Mouse (Mus musculus): ENCODE measurements around the gene Chuk. TPM values are rescaled to one million over a fixed set of nuclear protein-coding genes. Genes with fewer than 3 reads are reported as not detected.
A peak's percentile ranks its signal among the peaks of the same experiment; 100 is the strongest.
"Not testable (repeated sequence)": the region's sequence is repeated elsewhere in the genome, so short reads cannot be mapped to it uniquely, and the experiment has no call there.

Gene Chuk
- polyA plus RNA-seq, 1 experiment from 2014 or later = 28.2 TPM

DNA sequence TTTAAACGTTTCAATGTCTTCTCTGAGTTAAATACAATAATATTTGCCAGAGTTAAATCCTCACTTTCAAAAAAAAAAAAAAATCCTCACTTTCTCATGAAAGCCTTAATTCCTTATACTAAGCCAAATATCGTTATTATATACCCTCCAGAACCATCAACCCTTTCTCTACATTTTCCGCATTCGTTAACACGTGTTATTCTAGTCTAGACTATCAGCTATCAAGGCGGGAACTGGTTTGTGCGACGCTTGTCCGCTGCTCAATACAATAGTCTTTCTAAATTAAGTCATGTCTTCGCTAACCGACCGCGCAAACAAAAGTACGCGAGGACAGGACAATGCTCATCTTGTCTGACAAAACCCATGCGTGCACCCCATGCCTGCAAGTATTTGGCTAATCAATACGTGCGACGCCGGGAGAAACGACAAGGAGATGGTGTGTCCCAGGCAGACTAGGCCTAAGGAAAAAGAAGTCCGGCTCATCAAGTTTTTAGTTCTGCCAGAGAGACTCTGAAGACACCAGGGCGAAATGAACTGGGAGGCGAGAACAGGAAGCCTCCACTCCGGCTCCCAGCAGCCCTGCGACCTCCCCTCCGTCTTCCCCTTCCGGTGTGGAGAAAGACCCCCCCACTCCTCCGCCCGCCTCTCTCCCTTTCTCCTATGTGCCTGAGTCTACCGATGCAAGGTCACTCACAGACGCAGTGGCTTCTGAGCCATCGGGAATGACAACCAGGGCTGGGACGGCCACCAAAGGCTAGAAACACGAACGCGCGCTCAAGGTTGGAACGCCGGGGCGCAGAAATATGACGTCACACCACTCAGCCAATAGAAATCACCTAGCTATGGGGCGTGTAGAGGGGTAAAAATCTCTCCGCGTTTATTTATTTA, 28.0 kb upstream of the Chuk start, which contains the start of gene Cwf19l1:
Gene Cwf19l1 (minus strand): TSS at position 805 of the 888 bp plus-strand sequence.
- WGBS = under 1% methylated on average over 45 of the region's 45 CpGs
- H3K27ac ChIP-seq (replicated peaks) = peak within 1 kb of the TSS; percentile 98
- ATAC-seq (ENCODE audit: extremely low read depth, insufficient number of reproducible peaks, low FRiP score, low TSS enrichment) = peak; percentile 73
- no peaks in the 10 kb centered on the region for H3K9me3 ChIP-seq
- no peaks in the 10 kb centered on the region for H3K27me3 ChIP-seq (replicated peaks)
- H3K4me3 ChIP-seq = peak within 1 kb of the TSS; percentile 79
- peak within 1 kb of the TSS; percentile 89 for H3K4me2 ChIP-seq
- peak within 1 kb of the TSS; percentile 89 for H3K9ac ChIP-seq
- peaks cover 11% of the 10 kb centered on the region for H3K4me1 ChIP-seq
- peaks cover 48% of the 10 kb centered on the region for H3K36me3 ChIP-seq

DNA sequence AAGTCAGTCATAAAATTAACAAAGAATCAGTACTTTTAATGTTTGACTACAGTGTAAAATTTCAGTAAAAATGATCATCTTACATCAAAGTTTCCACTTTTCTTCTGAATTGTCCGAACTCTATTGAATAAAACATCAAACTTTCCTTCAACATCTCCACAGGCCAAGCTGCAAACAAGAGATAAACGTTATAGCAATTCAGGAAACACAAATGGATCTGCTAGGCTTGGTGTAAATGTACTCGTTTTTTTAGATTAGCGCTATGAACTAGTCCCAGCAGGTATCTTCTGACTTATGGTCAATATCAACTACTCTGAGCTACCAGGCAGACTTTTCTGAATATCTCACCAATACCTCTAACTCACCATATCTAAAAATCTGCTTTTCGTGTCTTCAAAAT, 25.6 kb upstream of the Chuk start:
- no peak overlapping the region for H3K4me3 ChIP-seq
- 84% methylated on average over 5 of the region's 5 CpGs for WGBS
- no peak overlapping the region for H3K4me2 ChIP-seq
- no peak overlapping the region for H3K9ac ChIP-seq
- H3K27ac ChIP-seq (replicated peaks) = no peak overlapping the region
- H3K36me3 ChIP-seq = peaks cover 47% of the 10 kb centered on the region
- peaks cover 11% of the 10 kb centered on the region for H3K4me1 ChIP-seq
- no peaks in the 10 kb centered on the region for H3K27me3 ChIP-seq (replicated peaks)
- ATAC-seq (ENCODE audit: extremely low read depth, insufficient number of reproducible peaks, low FRiP score, low TSS enrichment) = no peak
- no peaks in the 10 kb centered on the region for H3K9me3 ChIP-seq

DNA sequence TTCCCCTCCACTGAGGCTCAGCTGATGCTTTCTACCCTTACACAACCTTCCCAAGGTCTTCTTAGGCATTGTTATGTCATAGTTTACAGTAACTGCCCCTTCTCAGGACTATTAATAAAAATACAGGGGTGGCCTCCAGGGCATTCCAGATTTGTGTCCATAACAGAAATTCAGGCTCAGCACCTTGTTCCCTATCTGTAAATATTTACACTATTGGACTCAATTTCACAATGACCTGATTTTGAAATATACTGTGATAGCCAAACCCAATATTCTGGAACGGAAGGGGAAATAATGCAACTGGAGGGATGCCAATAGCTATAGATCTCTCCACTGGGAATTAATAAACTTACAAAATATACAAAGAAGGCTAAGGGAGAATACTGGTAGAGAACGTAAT, 21.3 kb upstream of the Chuk start:
- Histone ChIP-seq H3K4me1 (no peaks in the 10 kb centered on the region), H3K4me2 (no peak overlapping the region), H3K4me3 (no peak overlapping the region), H3K27me3 (replicated peaks) (no peaks in the 10 kb centered on the region), H3K36me3 (peaks cover 86% of the 10 kb centered on the region), H3K9ac (no peak overlapping the region), H3K9me3 (no peaks in the 10 kb centered on the region), H3K27ac (replicated peaks) (no peak overlapping the region)
- WGBS = 92% methylated on average over 2 of the region's 2 CpGs
- no peak for ATAC-seq (ENCODE audit: extremely low read depth, insufficient number of reproducible peaks, low FRiP score, low TSS enrichment)

DNA sequence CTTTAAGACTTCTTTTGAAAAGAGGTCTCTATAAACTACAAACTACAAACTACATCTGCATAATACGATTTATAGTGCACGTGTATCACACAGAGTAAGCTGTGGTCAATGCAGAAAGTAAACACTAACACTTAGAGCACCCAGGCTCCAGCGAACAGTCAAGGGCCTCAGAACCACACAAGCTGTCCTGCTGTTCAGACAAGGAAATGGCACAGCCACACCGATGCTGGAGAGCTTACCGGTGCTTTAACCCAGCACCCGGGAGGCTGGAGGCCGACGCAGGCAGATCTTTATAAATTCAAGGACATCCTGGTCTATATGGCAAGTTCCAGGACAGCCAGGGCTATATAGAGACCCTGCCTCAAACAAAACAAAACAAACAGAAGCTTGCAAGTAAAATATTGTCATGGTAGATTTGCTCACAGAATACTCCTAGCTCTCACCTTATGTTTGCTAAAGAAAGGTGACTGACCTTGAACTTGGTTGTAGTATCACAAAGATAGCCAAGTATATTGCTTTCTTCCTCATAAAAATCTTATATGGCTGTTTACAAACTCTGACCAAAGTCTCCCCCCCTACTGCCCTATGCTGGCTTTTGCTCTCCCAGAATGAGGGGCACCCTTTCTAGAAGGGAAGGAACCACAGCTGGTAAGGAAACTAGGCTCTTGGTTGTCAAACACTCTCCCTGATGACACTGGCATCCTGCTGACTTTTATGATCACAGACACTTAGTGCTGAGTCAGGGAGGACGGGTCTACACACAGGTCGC, 20.6 kb upstream of the Chuk start:
- no peak overlapping the region for H3K4me2 ChIP-seq
- no peaks in the 10 kb centered on the region for H3K9me3 ChIP-seq
- no peak overlapping the region for H3K4me3 ChIP-seq
- H3K36me3 ChIP-seq = peaks cover 92% of the 10 kb centered on the region
- ATAC-seq (ENCODE audit: extremely low read depth, insufficient number of reproducible peaks, low FRiP score, low TSS enrichment) = no peak
- 88% methylated on average over 10 of the region's 10 CpGs for WGBS
- no peak overlapping the region for H3K27ac ChIP-seq (replicated peaks)
- H3K27me3 ChIP-seq (replicated peaks) = no peaks in the 10 kb centered on the region
- no peaks in the 10 kb centered on the region for H3K4me1 ChIP-seq
- H3K9ac ChIP-seq = no peak overlapping the region

DNA sequence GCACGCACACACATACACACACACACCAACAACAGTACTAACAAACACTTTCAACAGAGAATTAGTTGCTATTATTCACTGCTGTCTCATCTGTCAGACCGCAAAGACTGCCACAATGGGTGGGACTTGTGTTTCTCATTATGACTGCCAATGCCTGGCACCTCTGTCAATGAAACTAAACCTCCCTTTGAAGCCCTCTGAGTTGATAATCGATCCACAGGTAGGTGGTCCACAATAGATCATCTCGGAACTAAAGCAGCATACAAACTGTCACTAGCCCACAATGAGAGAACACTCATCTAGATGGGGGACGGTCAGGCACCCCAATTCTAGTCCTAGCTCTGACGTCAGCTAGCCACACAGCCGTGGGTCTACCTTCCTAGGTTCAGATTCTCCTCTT, 13.9 kb upstream of the Chuk start:
- H3K9ac ChIP-seq = no peak overlapping the region
- no peak overlapping the region for H3K4me2 ChIP-seq
- H3K4me1 ChIP-seq = no peaks in the 10 kb centered on the region
- 87% methylated on average over 7 of the region's 7 CpGs for WGBS
- no peak for ATAC-seq (ENCODE audit: extremely low read depth, insufficient number of reproducible peaks, low FRiP score, low TSS enrichment)
- H3K4me3 ChIP-seq = no peak overlapping the region
- no peak overlapping the region for H3K27ac ChIP-seq (replicated peaks)
- no peaks in the 10 kb centered on the region for H3K9me3 ChIP-seq
- H3K27me3 ChIP-seq (replicated peaks) = no peaks in the 10 kb centered on the region
- peaks cover 93% of the 10 kb centered on the region for H3K36me3 ChIP-seq

DNA sequence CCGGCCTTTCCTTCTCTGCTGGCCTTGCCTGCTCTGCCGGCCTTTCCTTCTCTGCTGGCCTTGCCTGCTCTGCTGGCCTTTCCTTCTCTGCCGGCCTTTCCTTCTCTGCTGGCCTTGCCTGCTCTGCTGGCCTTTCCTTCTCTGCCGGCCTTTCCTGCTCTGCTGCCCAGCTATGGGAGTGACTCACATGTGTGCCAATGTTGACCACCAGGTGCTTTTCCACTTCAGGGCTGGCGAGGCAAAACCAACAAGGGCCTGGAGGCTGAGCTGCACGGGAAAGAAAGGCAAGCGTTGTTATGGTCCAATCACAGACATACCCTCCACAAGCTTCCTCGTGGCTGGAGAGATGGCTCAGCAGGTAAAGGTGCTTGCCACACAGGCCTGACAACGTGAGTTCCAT, 13.4 kb upstream of the Chuk start:
- peaks cover 92% of the 10 kb centered on the region for H3K36me3 ChIP-seq
- ATAC-seq (ENCODE audit: extremely low read depth, insufficient number of reproducible peaks, low FRiP score, low TSS enrichment) = not testable (repeated sequence)

DNA sequence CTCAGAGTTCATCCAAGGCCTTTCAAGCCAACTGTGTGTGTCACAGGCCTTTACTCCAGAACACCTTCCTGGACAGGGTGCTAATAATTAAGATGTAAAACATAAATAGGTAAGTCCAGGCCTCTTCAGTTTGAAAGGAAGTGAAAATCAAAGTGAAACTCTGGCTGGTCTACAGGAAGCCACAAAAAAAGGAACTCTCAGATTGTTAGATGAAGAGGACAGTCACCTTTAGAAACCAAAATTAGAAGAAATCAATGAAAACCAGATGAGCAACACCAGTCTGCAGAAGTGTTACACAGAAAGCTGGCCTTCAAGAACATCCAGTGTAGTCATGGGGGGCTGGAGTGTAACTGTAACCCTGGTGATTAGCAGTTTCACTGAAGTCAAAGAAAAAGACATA, 10.5 kb upstream of the Chuk start:
- Histone ChIP-seq H3K4me1 (no peaks in the 10 kb centered on the region), H3K27me3 (replicated peaks) (no peaks in the 10 kb centered on the region), H3K36me3 (peaks cover 90% of the 10 kb centered on the region), H3K9ac (no peak overlapping the region), H3K9me3 (no peaks in the 10 kb centered on the region), H3K4me2 (no peak overlapping the region), H3K4me3 (no peak overlapping the region), H3K27ac (replicated peaks) (no peak overlapping the region)
- no peak for ATAC-seq (ENCODE audit: extremely low read depth, insufficient number of reproducible peaks, low FRiP score, low TSS enrichment)

More for the DNA sequence above, 13.4 kb upstream of the Chuk start:
- 88% methylated on average over 9 of the region's 9 CpGs for WGBS
- not testable (repeated sequence) for H3K4me1 ChIP-seq; H3K9ac ChIP-seq; H3K27ac ChIP-seq (replicated peaks); H3K4me3 ChIP-seq; H3K27me3 ChIP-seq (replicated peaks); H3K9me3 ChIP-seq; H3K4me2 ChIP-seq

DNA sequence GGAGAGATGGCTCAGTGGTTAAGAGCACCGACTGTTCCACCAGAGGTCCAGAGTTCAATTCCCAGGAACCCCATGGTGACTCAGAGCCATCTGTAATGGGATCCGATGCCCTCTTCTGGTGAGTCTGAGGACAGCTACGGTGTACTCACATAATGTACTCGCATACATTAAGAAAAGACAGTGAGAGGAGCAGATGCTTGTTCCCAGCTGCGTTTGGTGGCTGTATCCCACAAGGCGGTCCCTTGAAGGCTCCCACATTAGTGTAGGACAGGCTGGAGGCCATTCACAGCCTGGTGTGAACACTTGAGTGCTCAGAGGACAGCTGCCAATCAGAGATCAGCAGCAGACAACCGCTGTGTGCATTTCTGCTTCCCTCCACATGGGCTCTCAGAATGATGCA, 4.4 kb upstream of the Chuk start:
- WGBS = 70% methylated on average over 7 of the region's 7 CpGs
- no peaks in the 10 kb centered on the region for H3K9me3 ChIP-seq
- H3K4me3 ChIP-seq = no peak overlapping the region
- H3K4me1 ChIP-seq = peaks cover 8% of the 10 kb centered on the region
- H3K27me3 ChIP-seq (replicated peaks) = no peaks in the 10 kb centered on the region
- no peak for ATAC-seq (ENCODE audit: extremely low read depth, insufficient number of reproducible peaks, low FRiP score, low TSS enrichment)
- H3K4me2 ChIP-seq = no peak overlapping the region
- H3K9ac ChIP-seq = no peak overlapping the region
- no peak overlapping the region for H3K27ac ChIP-seq (replicated peaks)
- H3K36me3 ChIP-seq = peaks cover 71% of the 10 kb centered on the region

DNA sequence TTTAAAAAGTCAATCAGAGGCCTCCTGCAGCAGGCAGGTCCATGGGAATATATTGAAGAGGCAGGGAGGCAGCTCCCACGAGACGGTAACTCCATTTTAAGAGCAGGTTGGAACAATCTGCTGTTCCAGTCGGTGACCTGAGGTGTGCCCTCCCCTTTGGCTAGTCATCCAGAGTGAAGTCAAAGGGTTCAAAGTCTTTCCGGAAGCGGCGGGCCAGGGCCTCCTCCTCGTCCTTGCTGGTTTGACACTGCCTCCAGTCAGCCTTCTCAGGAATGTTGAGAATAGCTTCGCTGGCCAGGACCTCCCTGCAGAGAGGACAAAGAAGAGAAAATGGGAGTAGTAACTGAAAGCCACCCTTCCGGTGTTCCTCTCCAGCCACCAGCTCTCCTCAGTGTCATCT, 3.1 kb upstream of the Chuk start:
- WGBS = 80% methylated on average over 9 of the region's 9 CpGs
- no peak overlapping the region for H3K4me3 ChIP-seq
- no peaks in the 10 kb centered on the region for H3K27me3 ChIP-seq (replicated peaks)
- H3K9me3 ChIP-seq = no peaks in the 10 kb centered on the region
- ATAC-seq (ENCODE audit: extremely low read depth, insufficient number of reproducible peaks, low FRiP score, low TSS enrichment) = no peak
- no peak overlapping the region for H3K4me2 ChIP-seq
- H3K27ac ChIP-seq (replicated peaks) = no peak overlapping the region
- no peak overlapping the region for H3K9ac ChIP-seq
- peaks cover 21% of the 10 kb centered on the region for H3K4me1 ChIP-seq
- peaks cover 62% of the 10 kb centered on the region for H3K36me3 ChIP-seq

DNA sequence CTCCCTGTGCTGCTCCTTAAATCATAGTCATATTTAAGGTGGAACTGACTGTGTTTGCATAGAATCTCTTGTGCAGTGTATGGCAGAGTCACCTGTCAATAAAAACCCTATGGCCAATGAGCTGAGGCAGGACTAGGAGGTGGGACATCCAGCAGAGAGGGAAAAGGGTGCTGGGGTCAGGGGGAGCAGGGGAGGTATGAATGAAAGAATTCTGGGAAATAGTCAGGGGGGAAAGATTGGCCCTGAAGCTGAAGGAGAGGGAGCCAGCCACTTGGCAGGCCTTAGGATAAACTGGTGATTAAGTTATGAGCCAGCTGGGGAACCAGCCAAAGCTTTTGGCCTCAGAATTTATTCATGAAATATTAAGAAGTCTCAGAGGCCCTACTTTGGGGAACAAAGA, 1.7 kb upstream of the Chuk start:
- no peak for ATAC-seq (ENCODE audit: extremely low read depth, insufficient number of reproducible peaks, low FRiP score, low TSS enrichment)
- Histone ChIP-seq H3K4me1 (peaks cover 23% of the 10 kb centered on the region), H3K36me3 (peaks cover 48% of the 10 kb centered on the region), H3K4me3 (no peak overlapping the region), H3K4me2 (no peak overlapping the region), H3K27me3 (replicated peaks) (no peaks in the 10 kb centered on the region), H3K27ac (replicated peaks) (no peak overlapping the region), H3K9me3 (no peaks in the 10 kb centered on the region), H3K9ac (no peak overlapping the region)

DNA sequence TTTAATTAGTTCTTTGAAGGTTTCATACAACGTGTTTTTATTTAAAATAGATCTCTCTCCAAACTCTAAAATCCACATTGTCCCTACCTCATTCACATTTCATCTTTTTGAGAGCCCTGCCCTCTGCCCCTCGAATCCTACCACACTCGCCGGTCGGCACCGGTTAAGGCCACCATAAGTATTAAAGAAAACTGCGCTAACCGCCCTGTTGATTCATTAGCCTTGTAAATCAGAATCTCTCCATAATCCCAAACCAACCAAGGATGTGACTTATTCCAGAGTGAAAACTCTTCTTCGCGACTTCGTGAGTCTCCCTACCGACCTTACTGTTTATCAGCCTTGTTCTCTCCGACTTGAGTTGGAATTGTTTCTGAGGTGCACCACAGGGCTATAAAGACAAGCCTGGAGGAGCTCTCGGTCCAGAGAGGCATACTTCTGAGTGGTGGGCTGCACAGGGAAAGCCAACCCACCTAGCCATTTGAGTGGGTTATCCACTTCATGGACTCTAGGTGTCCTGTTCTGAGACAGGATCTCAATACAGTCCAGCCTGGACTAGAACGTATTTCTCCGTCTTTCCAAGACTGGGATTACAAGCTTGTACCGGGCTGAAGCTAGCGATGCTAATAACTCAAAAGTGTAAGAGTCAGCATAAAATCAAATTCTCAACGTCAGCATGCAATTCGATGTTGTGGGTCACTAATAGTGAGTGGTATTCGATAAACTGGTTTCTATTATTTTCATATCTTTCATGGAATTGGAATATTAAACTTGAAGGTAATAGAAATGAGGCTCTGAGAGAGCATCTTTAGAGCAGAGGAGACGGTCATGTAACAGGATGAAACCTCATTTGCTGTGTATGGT, 611 bp upstream of the Chuk start:
- peaks cover 39% of the 10 kb centered on the region for H3K36me3 ChIP-seq
- no peak for ATAC-seq (ENCODE audit: extremely low read depth, insufficient number of reproducible peaks, low FRiP score, low TSS enrichment)

More for the DNA sequence above, 611 bp upstream of the Chuk start:
- Histone ChIP-seq H3K27ac (replicated peaks) (peak overlapping the region; percentile 30), H3K9ac (peak overlapping the region; percentile 99), H3K4me3 (peak overlapping the region; percentile 88), H3K4me2 (peak overlapping the region; percentile 95), H3K9me3 (no peaks in the 10 kb centered on the region), H3K4me1 (peaks cover 23% of the 10 kb centered on the region), H3K27me3 (replicated peaks) (no peaks in the 10 kb centered on the region)
- WGBS = 27% methylated on average over 22 of the region's 22 CpGs
